Mouse (Mus musculus): ENCODE measurements around the gene Arid3b.

Arid3b gene

GRCm38 (mm10) chr9:57829812-57830557, 6.6 kb downstream of the Arid3b start:
- no peak for DNase-seq (ENCODE audit: low read depth)

DNA sequence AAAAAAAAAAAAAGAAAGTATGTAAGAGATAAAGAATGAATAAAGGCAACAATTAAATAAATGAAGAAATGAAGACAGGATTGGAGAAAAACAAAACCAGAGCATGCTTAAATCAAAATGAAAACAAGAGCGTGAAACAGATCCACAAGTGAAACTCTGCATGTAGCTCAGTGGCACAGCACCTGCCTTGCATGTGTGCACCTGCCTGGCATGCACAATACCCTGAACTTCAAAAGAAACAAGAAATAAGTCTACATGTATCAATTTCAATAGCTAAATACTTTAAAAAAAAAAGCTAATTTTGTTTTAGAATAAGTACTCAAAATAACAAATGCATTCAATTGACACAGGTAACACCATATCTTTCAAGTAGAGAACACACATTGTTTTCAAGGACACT, 13.2 kb downstream of the Arid3b start:
- no peak for DNase-seq (ENCODE audit: low read depth)

DNA sequence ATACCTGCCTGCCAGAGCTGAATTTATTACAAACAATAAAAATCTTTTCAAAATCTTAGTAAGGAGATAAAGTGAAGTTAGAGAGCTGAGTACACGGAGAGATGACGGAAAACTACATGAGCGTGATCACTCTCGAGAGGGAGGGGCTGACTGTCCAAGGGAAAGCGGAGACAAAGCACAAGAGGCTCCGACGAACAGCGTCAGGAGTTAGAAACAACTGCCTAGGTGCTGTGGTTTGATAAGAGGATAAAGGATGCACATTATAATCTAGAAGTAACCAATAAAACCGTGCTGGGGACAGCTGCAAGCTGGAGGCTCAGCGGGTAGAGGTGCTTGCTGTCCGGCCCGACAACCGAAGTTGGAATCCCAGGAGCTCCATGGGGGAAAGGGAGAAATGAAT, 13.8 kb downstream of the Arid3b start:
- DNase-seq (ENCODE audit: low read depth): no peak

DNA sequence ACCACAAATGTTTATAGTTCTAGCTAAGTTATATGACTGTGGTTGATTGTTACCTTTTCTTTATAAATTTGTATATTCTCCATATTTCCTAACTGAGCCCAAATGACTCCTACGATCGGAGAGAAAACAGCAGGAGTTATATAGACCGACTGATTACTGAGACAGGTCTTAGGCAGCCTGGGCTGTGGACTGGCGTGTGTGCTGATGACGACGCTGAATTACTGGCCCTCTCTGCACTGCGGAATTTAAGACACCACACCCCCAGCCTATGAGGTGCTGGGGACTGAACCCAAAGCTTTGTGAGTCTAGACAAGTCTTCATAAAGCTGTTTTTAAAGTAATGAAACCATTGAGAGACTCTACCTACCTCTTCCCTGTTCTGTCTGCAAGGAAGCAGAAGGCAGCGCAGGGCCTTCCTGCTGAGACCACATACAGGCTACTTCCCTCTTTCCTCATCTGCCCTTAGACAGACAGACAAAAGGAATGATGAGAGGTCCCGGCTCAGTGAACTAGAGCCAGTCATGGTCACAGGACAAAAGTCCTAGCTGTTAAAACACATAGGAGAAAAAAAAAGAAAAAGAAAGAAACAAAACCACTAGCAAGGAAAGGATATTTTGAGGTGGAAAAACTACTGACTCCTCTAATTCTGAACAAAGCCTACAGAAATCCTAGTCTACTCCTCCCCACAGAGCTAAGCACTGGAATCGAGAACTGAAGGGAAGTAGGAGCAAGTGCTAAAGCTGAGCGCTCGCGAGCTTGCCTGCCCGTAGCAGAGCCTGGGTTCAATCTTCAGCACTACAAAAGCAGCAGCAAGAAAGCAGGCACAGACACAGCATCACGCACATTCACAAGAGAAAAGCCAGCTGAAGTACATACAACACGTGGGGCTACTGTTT, 16.2 kb downstream of the Arid3b start:
- DNase-seq (ENCODE audit: low read depth): no peak

DNA sequence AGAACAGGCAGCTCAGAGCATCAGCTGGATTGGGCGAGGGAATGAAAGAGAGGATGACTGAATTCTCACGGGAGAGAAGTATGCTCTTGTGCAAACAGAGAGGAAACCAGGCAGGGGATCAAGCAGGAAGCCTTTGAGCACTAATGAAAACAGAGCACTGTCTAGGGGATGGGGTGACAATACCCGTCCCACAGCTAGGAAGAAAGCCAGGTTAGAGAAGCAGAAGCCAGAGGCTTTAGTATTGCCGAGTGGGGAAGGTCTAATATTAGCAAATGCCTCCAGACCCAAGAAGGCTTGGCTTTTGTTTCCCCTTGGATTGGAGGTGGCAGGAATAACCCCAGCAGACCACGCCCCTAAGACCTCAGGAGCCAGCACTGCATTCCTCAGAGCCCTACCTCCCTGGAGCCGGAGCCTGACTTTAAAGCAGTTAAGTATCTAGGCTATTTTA, 19.3 kb downstream of the Arid3b start:
- DNase-seq (ENCODE audit: low read depth): no peak

GRCm38 (mm10) chr9:57814866-57815265, 21.7 kb downstream of the Arid3b start:
- no peak for DNase-seq (ENCODE audit: low read depth)

DNA sequence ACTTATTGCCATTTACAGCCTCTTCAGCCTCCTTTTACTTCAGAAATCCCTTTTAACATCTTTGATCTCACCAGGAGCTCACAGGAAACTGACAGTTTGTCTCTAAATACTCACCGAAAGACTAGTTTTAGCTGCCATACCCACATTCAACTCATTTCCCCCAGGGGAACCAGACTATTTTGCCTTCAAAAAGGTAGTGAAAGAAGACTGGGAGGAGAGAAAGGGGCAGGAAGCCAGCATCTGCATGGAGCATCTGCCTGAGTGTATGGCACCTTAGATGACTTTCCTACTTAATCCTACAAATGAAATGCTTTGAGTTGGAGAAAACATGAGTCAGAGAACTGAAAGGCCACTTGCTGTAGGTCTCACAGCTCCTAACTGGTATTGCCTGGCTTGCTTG, 22.6 kb downstream of the Arid3b start:
- DNase-seq (ENCODE audit: low read depth): no peak

- no peak for DNase-seq (ENCODE audit: low read depth)
These were observed 24.5 kb downstream of the Arid3b start for GRCm38 (mm10) chr9:57811793-57812733.

GRCm38 (mm10) chr9:57810691-57811090, 25.9 kb downstream of the Arid3b start:
- DNase-seq (ENCODE audit: low read depth): no peak

GRCm38 (mm10) chr9:57808771-57809310, 27.8 kb downstream of the Arid3b start:
- DNase-seq (ENCODE audit: low read depth): no peak

- DNase-seq (ENCODE audit: low read depth): no peak
These were observed 29.4 kb downstream of the Arid3b start for GRCm38 (mm10) chr9:57807174-57807651.

- DNase-seq (ENCODE audit: low read depth): no peak
These were observed 30.5 kb downstream of the Arid3b start for GRCm38 (mm10) chr9:57806066-57806481.

DNA sequence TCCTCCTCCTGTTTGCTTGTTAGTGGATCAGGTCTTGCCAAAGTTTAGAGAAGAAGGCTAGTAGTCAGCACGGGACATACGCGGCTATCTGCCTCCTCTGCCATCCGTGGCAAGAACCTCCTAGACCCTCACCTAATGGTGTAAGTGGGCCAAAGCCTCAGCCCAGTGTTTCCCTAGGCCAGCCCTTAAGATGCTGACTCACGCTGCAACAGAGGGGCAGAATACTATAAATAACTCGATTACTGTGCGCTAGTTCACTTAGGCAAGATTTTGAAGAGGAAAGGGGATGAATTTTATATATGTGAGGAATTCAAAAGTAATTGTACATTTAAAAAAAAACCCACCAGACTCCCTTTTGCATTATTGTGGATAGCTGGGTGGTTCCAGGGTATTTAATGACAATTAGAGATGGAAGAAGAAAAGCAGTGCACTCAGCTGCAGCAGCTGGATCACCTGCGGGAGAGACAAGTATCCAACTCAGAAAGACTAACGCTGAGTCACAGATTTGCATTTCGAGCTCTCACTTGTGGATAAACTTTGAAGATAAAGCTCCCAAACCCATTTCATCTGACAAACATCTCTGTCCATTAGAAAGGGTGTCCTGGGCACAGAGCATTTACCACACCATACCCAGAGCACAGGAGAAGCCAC, 31.4 kb downstream of the Arid3b start:
- no peak for DNase-seq (ENCODE audit: low read depth)

- DNase-seq (ENCODE audit: low read depth): no peak
These were observed 32.8 kb downstream of the Arid3b start for GRCm38 (mm10) chr9:57803839-57804238.

GRCm38 (mm10) chr9:57803047-57803446, 33.5 kb downstream of the Arid3b start:
- DNase-seq (ENCODE audit: low read depth): no peak

DNA sequence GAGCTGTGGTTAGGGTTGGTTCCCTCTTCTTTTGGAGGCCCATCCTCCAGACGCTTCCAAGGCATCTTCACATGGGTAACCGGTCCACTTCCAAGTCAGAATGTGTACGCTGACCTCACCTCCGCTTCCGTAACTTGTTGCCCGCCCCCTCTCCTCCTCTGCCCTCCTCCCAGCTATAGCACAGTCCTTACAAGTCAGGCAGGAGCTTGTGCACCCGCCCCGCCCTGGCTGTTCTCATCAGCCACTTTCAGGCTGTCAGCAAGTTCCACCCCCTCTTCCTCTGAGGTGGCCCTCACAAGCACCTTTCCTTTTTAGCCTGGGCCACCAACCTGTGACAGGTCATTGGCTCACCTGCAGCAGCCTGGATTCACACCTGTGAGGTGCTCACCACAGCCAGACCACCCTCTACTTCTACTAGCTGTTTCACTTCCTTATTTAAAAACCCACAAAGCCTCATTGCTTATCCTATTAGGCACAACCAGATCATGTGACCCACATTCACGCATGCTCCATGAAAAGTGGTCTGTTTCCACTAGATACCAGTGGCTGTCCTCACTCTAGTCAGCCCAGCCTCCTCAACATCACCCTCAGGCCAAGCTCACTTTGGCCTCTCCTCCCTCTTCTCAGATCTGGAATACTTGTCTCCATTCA, 36.1 kb downstream of the Arid3b start:
- no peak for DNase-seq (ENCODE audit: low read depth)

DNA sequence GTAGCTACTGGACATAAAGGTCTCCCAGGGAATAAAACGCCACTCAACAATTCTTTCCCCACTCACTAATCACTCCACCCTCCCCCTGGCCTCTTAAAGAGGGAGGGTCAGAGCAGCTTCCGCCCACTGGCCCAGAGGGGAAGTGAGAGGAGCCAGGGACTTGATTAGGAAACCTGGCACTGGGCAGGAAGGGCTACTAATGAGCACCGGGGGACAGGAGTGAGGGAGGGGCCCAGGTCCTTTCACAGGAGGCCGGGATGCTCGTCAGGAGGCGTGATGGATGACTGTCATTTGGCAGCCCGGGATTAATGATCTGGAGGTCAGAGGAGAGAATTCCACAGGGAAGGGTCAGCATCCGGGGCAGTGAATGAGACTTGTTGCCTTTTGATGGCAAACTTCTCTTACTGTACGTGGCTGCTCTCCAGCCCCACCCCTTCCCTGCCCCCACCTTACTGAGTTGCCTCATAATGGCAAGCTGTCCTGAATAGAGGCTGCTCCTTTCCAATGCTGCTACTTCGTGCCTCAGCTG, 37.8 kb downstream of the Arid3b start:
- no peak for DNase-seq (ENCODE audit: low read depth)

GRCm38 (mm10) chr9:57797456-57797855, 39.1 kb downstream of the Arid3b start:
- DNase-seq (ENCODE audit: low read depth): no peak

- DNase-seq (ENCODE audit: low read depth): no peak
These were observed 46.9 kb downstream of the Arid3b start for GRCm38 (mm10) chr9:57789733-57790132.

DNA sequence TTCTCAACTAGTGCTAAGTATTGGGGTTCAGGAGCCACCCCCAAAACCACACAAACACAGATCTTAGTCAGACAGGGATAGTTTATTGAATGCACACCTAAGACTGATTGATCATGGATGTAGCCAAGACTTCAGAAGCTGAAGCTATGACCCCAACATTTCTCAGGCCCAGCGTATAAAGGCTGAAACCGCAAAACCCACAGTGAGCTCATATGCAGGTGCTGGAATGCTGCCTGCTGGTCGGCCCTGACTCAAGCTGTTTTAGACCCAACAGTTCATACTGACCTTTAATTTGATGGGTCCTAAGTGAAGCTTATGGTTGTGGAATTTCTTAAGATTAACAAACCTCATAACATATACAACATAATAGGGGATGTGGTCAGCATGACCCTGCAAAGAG, 53.9 kb downstream of the Arid3b start:
- DNase-seq (ENCODE audit: low read depth): no peak

Data from induced T-regulatory cell, adult 2 months (primary cell).